Mouse (Mus musculus): ENCODE measurements around the gene Ptprj.

DNA sequence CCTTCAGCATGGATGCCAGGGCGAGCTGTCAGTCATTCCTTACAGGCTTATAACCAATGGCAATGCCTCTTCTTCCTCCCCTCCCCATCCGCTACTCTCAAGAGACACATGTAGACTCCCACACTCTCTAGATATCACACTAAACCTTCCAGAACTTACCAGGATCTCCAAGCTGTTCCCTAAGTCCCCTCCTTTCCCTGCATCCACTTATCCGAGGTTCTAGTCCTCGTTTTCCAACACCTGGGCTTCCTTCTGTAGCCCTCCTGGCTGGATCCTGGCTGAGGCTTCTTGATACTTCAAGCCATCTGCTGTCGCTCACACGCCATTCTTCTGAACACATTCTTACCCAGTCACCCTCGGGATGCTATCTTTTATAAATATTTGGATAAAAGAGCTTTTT is 114.0 kb downstream of the Ptprj start:
- no peak for TF ChIP-seq CTCF (conservative IDR thresholded peaks at IDR 0.05; ENCODE audit: low read length)
- TF ChIP-seq NANOG (IDR thresholded peaks at IDR 0.05; ENCODE audit: borderline replicate concordance, low read length), result no peak
